Mouse (Mus musculus): ENCODE measurements around the gene Lgi4. TPM values are rescaled to one million over a fixed set of nuclear protein-coding genes. Genes with fewer than 3 reads are reported as not detected.
A peak's percentile ranks its signal among the peaks of the same experiment; 100 is the strongest.

Gene Lgi4
- total and polyA plus RNA-seq, 2 experiments: 0.09 to 0.18 TPM

DNA sequence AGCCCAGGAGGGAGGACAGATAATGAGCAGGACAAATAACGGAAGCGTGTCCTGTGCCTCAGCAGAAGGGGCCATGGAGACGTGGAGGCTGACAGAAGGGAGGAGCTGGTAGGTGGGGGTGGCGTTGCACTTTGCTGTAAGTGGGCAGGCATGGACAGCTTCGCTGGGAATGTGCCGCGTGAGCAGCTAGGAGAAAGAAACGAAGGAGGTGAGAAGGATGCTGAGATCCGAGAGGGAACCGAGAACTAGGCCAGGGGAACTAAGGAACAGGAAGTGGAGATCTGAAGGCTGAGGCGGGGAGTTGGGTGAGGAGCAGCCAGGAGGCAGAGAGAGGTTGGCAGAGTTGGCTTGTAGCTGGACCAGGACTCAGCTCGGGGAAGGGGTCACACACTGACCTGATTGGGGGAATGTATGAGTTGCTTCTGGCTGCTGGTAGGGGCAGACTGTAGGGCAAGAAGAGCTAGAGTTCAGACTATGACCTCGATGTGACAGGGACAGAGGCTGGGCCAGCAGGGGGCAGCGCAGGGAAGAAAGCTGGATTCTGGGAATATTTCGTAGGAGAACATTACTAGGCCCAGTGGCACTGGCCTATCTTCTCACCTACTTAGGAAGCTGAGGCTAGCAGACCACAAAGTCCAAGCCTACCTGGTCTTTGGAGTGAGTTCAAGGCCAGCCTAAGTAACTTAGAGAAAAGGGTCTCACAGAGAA lies 46.1 kb downstream of the Lgi4 start:
- Histone ChIP-seq H3K27ac (replicated peaks; ENCODE audit: insufficient read depth, low read depth, low read length) (peak overlapping the region; percentile 24), H3K4me1 (ENCODE audit: control insufficient read depth, insufficient read depth, low read length) (peaks cover 19% of the 10 kb centered on the region), H3K79me2 (ENCODE audit: control insufficient read depth, insufficient read depth, low read length) (no peaks in the 10 kb centered on the region), H3K36me3 (ENCODE audit: control insufficient read depth, insufficient read depth, low read length) (peaks cover 52% of the 10 kb centered on the region), H3K9ac (ENCODE audit: low read depth, low read length) (no peak overlapping the region), H3K4me3 (ENCODE audit: insufficient read depth, low read depth, low read length) (no peak overlapping the region), H3K27me3 (ENCODE audit: control insufficient read depth, insufficient read depth, low read length) (no peaks in the 10 kb centered on the region)
- WGBS: 53% methylated on average over 15 of the region's 15 CpGs
- DNase-seq (ENCODE audit: extremely low read depth, low read depth, low spot score): no peak
- peak; percentile 84 for TF ChIP-seq CTCF (IDR thresholded peaks at IDR 0.05; ENCODE audit: low read depth, low read length)
- TF ChIP-seq POLR2A (IDR thresholded peaks at IDR 0.05; ENCODE audit: extremely low read depth, insufficient read depth, low read length): no peak

DNA sequence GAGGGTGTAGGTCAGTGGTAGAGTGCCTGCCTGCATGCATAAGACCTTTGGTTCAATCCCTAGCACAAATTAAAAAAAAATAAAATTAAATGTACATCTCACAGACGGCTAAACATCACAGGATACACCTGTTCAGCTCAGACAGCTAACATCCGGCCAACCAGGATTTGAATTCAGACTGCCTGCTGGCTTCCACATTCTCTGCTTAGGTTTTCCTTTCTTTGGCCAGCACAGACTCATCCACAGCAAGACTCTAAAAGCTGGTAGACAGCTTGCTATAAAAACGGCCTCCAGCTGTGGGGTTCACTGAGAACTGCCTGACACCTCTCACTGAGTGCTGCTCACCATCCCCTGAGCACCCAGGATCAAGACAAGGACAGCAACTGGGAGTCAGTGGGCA lies 47.0 kb downstream of the Lgi4 start:
- H3K4me1 ChIP-seq (ENCODE audit: control insufficient read depth, insufficient read depth, low read length): peaks cover 20% of the 10 kb centered on the region
- H3K36me3 ChIP-seq (ENCODE audit: control insufficient read depth, insufficient read depth, low read length): peaks cover 48% of the 10 kb centered on the region
- TF ChIP-seq CTCF (IDR thresholded peaks at IDR 0.05; ENCODE audit: low read depth, low read length): no peak
- no peak for TF ChIP-seq POLR2A (IDR thresholded peaks at IDR 0.05; ENCODE audit: extremely low read depth, insufficient read depth, low read length)
- no peaks in the 10 kb centered on the region for H3K79me2 ChIP-seq (ENCODE audit: control insufficient read depth, insufficient read depth, low read length)
- no peak for DNase-seq (ENCODE audit: extremely low read depth, low read depth, low spot score)
- no peak overlapping the region for H3K27ac ChIP-seq (replicated peaks; ENCODE audit: insufficient read depth, low read depth, low read length)
- no peak overlapping the region for H3K4me3 ChIP-seq (ENCODE audit: insufficient read depth, low read depth, low read length)
- 75% methylated on average over 3 of the region's 3 CpGs for WGBS
- no peaks in the 10 kb centered on the region for H3K27me3 ChIP-seq (ENCODE audit: control insufficient read depth, insufficient read depth, low read length)
- no peak overlapping the region for H3K9ac ChIP-seq (ENCODE audit: low read depth, low read length)

GRCm38 (mm10) chr7:31107781-31108180 lies 48.6 kb downstream of the Lgi4 start:
- Histone ChIP-seq H3K27me3 (ENCODE audit: control insufficient read depth, insufficient read depth, low read length) (no peaks in the 10 kb centered on the region), H3K27ac (replicated peaks; ENCODE audit: insufficient read depth, low read depth, low read length) (peak overlapping the region; percentile 68), H3K79me2 (ENCODE audit: control insufficient read depth, insufficient read depth, low read length) (0 out of 2 replicates have a peak, but pooled peaks cover under 1% of the 10 kb centered on the region), H3K4me1 (ENCODE audit: control insufficient read depth, insufficient read depth, low read length) (peaks cover 31% of the 10 kb centered on the region), H3K4me3 (ENCODE audit: insufficient read depth, low read depth, low read length) (no peak overlapping the region), H3K9ac (ENCODE audit: low read depth, low read length) (peak overlapping the region; percentile 7; the same call in 1 of the 2 replicates), H3K36me3 (ENCODE audit: control insufficient read depth, insufficient read depth, low read length) (peaks cover 34% of the 10 kb centered on the region)
- TF ChIP-seq CTCF (IDR thresholded peaks at IDR 0.05; ENCODE audit: low read depth, low read length) (no peak), POLR2A (IDR thresholded peaks at IDR 0.05; ENCODE audit: extremely low read depth, insufficient read depth, low read length) (no peak)
- DNase-seq (ENCODE audit: extremely low read depth, low read depth, low spot score): peak; percentile 96
- 26% methylated on average over 11 of the region's 11 CpGs for WGBS

GRCm38 (mm10) chr7:31109091-31109490 lies 49.9 kb downstream of the Lgi4 start:
- Histone ChIP-seq H3K27ac (replicated peaks; ENCODE audit: insufficient read depth, low read depth, low read length) (peak overlapping the region; percentile 84), H3K4me1 (ENCODE audit: control insufficient read depth, insufficient read depth, low read length) (peaks cover 36% of the 10 kb centered on the region), H3K36me3 (ENCODE audit: control insufficient read depth, insufficient read depth, low read length) (peaks cover 24% of the 10 kb centered on the region), H3K27me3 (ENCODE audit: control insufficient read depth, insufficient read depth, low read length) (no peaks in the 10 kb centered on the region), H3K79me2 (ENCODE audit: control insufficient read depth, insufficient read depth, low read length) (peaks cover 13% of the 10 kb centered on the region), H3K4me3 (ENCODE audit: insufficient read depth, low read depth, low read length) (no peak overlapping the region), H3K9ac (ENCODE audit: low read depth, low read length) (peak overlapping the region; percentile 13)
- WGBS: 32% methylated on average over 7 of the region's 7 CpGs
- peak; percentile 81 for DNase-seq (ENCODE audit: extremely low read depth, low read depth, low spot score)
- TF ChIP-seq POLR2A (IDR thresholded peaks at IDR 0.05; ENCODE audit: extremely low read depth, insufficient read depth, low read length): no peak
- TF ChIP-seq CTCF (IDR thresholded peaks at IDR 0.05; ENCODE audit: low read depth, low read length): no peak

DNA sequence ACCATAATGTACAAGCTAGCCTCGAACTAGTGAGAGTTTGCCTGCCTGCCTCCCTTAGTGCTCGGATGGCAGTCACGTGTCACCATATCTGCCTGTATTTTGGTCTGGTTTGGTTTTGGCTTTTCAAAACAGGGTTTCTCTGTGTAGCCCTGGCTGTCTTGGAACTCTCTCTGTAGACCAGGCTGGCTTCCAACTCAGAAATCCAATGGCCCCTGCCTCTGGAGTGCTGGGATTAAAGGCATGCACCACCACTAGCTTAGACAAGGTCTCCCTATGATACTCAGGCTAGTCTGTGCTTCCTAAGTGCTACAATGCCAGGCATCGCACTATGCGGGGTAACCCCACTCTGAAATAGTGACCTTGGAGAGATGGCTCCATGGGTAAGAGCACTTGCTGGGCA lies 50.7 kb downstream of the Lgi4 start:
- WGBS: 30% methylated on average over 5 of the region's 5 CpGs
- no peak for TF ChIP-seq POLR2A (IDR thresholded peaks at IDR 0.05; ENCODE audit: extremely low read depth, insufficient read depth, low read length)
- no peak for TF ChIP-seq CTCF (IDR thresholded peaks at IDR 0.05; ENCODE audit: low read depth, low read length)
- H3K27ac ChIP-seq (replicated peaks; ENCODE audit: insufficient read depth, low read depth, low read length): peak overlapping the region; percentile 84

GRCm38 (mm10) chr7:31110861-31111385 lies 51.8 kb downstream of the Lgi4 start:
- H3K4me3 ChIP-seq (ENCODE audit: insufficient read depth, low read depth, low read length): peak overlapping the region; percentile 30
- peak; percentile 86 for DNase-seq (ENCODE audit: extremely low read depth, low read depth, low spot score)
- H3K79me2 ChIP-seq (ENCODE audit: control insufficient read depth, insufficient read depth, low read length): peaks cover 19% of the 10 kb centered on the region
- H3K36me3 ChIP-seq (ENCODE audit: control insufficient read depth, insufficient read depth, low read length): peaks cover 16% of the 10 kb centered on the region
- no peak for TF ChIP-seq CTCF (IDR thresholded peaks at IDR 0.05; ENCODE audit: low read depth, low read length)
- no peak for TF ChIP-seq POLR2A (IDR thresholded peaks at IDR 0.05; ENCODE audit: extremely low read depth, insufficient read depth, low read length)
- peaks cover 36% of the 10 kb centered on the region for H3K4me1 ChIP-seq (ENCODE audit: control insufficient read depth, insufficient read depth, low read length)
- 18% methylated on average over 15 of the region's 15 CpGs for WGBS
- peak overlapping the region; percentile 84 for H3K27ac ChIP-seq (replicated peaks; ENCODE audit: insufficient read depth, low read depth, low read length)
- no peaks in the 10 kb centered on the region for H3K27me3 ChIP-seq (ENCODE audit: control insufficient read depth, insufficient read depth, low read length)
- peak overlapping the region; percentile 73 for H3K9ac ChIP-seq (ENCODE audit: low read depth, low read length)

More for the DNA sequence above, 50.7 kb downstream of the Lgi4 start:
- DNase-seq (ENCODE audit: extremely low read depth, low read depth, low spot score): peak; percentile 73
- peak overlapping the region; percentile 70 for H3K9ac ChIP-seq (ENCODE audit: low read depth, low read length)
- peaks cover 19% of the 10 kb centered on the region for H3K79me2 ChIP-seq (ENCODE audit: control insufficient read depth, insufficient read depth, low read length)
- no peaks in the 10 kb centered on the region for H3K27me3 ChIP-seq (ENCODE audit: control insufficient read depth, insufficient read depth, low read length)
- H3K36me3 ChIP-seq (ENCODE audit: control insufficient read depth, insufficient read depth, low read length): peaks cover 18% of the 10 kb centered on the region
- H3K4me1 ChIP-seq (ENCODE audit: control insufficient read depth, insufficient read depth, low read length): peaks cover 36% of the 10 kb centered on the region
- peak overlapping the region; percentile 28 for H3K4me3 ChIP-seq (ENCODE audit: insufficient read depth, low read depth, low read length)
